Mouse (Mus musculus) thymus, adult 2 months (tissue): ENCODE data around the gene Cyp26c1. TPM values are rescaled to one million over a fixed set of nuclear protein-coding genes. Genes with fewer than 3 reads are reported as not detected.

Experiments
- DNase-seq: peaks from one replicate; pipeline ENCODE4 v3.0.0; 2021
- H3K27ac ChIP-seq: fragments of 200-500 bp; 2 replicates; pipeline ENCODE4 v1.5.1; 2012; ENCODE audit warnings: low read length, control low read depth; ENCODE audit not compliant: control insufficient read depth, insufficient read depth
- H3K27me3 ChIP-seq: fragments of 200-500 bp; 2 replicates; pipeline ENCODE4 v1.6.1; 2012; ENCODE audit warnings: mild to moderate bottlenecking, low read length, moderate library complexity, mixed read lengths; ENCODE audit not compliant: control insufficient read depth, insufficient read depth
- H3K36me3 ChIP-seq: fragments of 200-500 bp; 2 replicates; pipeline ENCODE4 v1.6.1; 2012; ENCODE audit warnings: mild to moderate bottlenecking, low read length, moderate library complexity; ENCODE audit not compliant: control insufficient read depth, insufficient read depth
- H3K4me1 ChIP-seq: fragments of 200-500 bp; replicated peaks from 2 replicates; pipeline ENCODE4 v1.6.1; 2012; ENCODE audit warnings: low read length; ENCODE audit not compliant: control insufficient read depth, insufficient read depth
- H3K4me3 ChIP-seq: fragments of 200-500 bp; 2 replicates; pipeline ENCODE4 v1.5.1; 2012; ENCODE audit warnings: mild to moderate bottlenecking, low read length, control low read depth, moderate library complexity; ENCODE audit not compliant: control insufficient read depth, insufficient read depth
- CTCF ChIP-seq: fragments of 200-500 bp; IDR thresholded peaks from 2 replicates; pipeline ENCODE4 v1.5.1; 2012; ENCODE audit warnings: mild to moderate bottlenecking, control low read depth, low read length, moderate library complexity, borderline replicate concordance; ENCODE audit not compliant: control insufficient read depth, poor library complexity, insufficient read depth; ENCODE audit errors: extremely low read depth
- POLR2A ChIP-seq: fragments of 200-500 bp; IDR thresholded peaks from 2 replicates; pipeline ENCODE4 v1.6.1; 2012; ENCODE audit warnings: mild to moderate bottlenecking, low read length, control low read depth, moderate library complexity; ENCODE audit not compliant: control insufficient read depth, poor library complexity, insufficient read depth; ENCODE audit errors: extremely low read depth
- WGBS: fragments of 180-500 bp; shearing (Covaris S2); methylation state at CpG from one replicate; pipeline ENCODE4 v1.1.7; 2018; 5-methylcytosine and 5-hydroxymethylcytosine counted together
- polyA plus RNA-seq: library from polyadenylated mRNA; depleted of rRNA; stranded (reverse); fragments of >200 nt; gene quantifications from 2 replicates; pipeline ENCODE4 v1.2.3, GENCODE M21; 2012; rRNA removed

The Cyp26c1 gene
- polyA plus RNA-seq, 1 experiment = 0.28 TPM

DNA sequence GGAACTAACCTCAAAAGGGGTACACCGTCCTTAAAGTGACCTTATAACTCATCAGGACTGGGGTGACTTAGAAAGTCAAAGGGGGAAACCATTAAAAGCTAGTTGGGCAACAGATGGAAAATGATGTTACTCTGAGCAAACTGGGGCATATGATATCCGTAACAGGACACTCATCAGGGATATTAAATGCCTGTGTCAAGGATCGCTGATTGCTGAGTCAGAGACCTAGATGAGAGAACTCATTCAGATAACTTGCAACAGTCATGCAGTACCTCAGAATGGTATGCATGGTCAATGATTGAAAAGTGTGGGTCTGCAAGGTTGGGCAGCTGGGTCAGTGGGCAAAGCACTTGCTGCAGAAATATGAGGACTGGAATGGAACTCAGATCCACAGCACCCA, 53.2 kb downstream of the Cyp26c1 start:
- Histone ChIP-seq H3K27me3 (no peaks in the 10 kb centered on the region), H3K27ac (no peak overlapping the region), H3K4me1 (peaks cover 11% of the 10 kb centered on the region), H3K4me3 (no peak overlapping the region), H3K36me3 (no peaks in the 10 kb centered on the region)
- WGBS = 98% methylated on average over 3 of the region's 3 CpGs
- no peak for TF ChIP-seq POLR2A
- no peak for TF ChIP-seq CTCF
- no peak for DNase-seq

DNA sequence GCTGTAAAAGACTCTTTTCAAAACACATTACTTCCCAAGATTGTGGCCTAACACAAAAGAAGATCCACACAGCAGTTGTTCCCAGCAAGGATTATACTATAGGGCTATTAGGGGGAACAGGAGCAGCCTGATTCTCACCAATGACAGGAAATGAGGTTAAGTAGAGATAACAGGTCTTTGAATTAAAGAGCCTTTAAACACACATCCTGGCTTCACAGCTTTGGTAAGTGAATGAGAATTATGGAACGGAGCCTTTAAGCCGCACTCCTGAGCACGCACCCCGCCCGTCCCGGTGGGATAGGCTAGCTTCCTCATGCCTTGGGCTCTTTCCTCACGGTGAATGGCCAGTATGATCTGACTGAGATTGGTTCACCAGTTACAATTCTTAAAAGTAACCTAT, 54.7 kb downstream of the Cyp26c1 start:
- TF ChIP-seq CTCF (no peak), POLR2A (no peak)
- Histone ChIP-seq H3K4me1 (peaks cover 11% of the 10 kb centered on the region), H3K36me3 (no peaks in the 10 kb centered on the region), H3K4me3 (no peak overlapping the region), H3K27ac (no peak overlapping the region), H3K27me3 (no peaks in the 10 kb centered on the region)
- DNase-seq = no peak
- 6% methylated on average over 7 of the region's 7 CpGs for WGBS

Other genes starting within 250 kb of the Cyp26c1 start
- gene Exoc6, start 135.2 kb upstream of the Cyp26c1 start, polyA plus RNA-seq = 6.7 and 8.7 TPM in 2 replicates
- gene Cyp26a1, start 12.2 kb downstream of the Cyp26c1 start, polyA plus RNA-seq = 2.3 and 2.8 TPM in 2 replicates